Comparison of ENCODE assay signal across 28 mouse cellular contexts in genomic region chr1:187238061-187238460, GRCm38 (mm10). TPM values are rescaled to one million over a fixed set of nuclear protein-coding genes. Genes with fewer than 3 reads are reported as not detected.
DNase-seq lines count a peak whose midpoint lies in the region; ATAC-seq and TF ChIP-seq lines count a peak whose summit lies in the region.
"Had no signal": no experiment of that assay in that cellular context is flagged by ENCODE, and none has a peak within 500 bp of the region (broad histone marks: within the 10 kb centered on the region; RNA-seq: fewer than 3 reads in every experiment).

No protein-coding gene starts in this region.

- no peaks in the 10 kb centered on the region for H3K9me3 ChIP-seq in liver, embryonic 15.5 days (replicated peaks)
- no peaks in the 10 kb centered on the region for H3K9me3 ChIP-seq in liver, postnatal 0 days (ENCODE audit: low read length)
- H3K9me3 ChIP-seq: forebrain, embryonic 10.5 days; forebrain, embryonic 13.5 days; G1E; heart, embryonic 12.5 days; heart, embryonic 15.5 days; hindbrain, embryonic 10.5 days; hindbrain, embryonic 13.5 days had no signal

- H3K4me3 ChIP-seq in liver, embryonic 15.5 days (replicated peaks): no peak overlapping the region
- H3K4me3 ChIP-seq in liver, postnatal 0 days (ENCODE audit: low read depth, low read length): no peak overlapping the region
- H3K4me3 ChIP-seq: forebrain, embryonic 10.5 days; forebrain, embryonic 13.5 days; gastrocnemius, adult 2 months; heart, embryonic 12.5 days; heart, embryonic 15.5 days; hindbrain, embryonic 10.5 days; hindbrain, embryonic 13.5 days had no signal

- peaks cover 6% of the 10 kb centered on the region; the same call in 1 of the 2 replicates for H3K36me3 ChIP-seq in liver, embryonic 15.5 days (replicated peaks)
- peaks cover 9% of the 10 kb centered on the region for H3K36me3 ChIP-seq in liver, postnatal 0 days (replicated peaks; ENCODE audit: insufficient read depth, low read length)

- TF ChIP-seq EP300 in liver, postnatal 0 days (IDR thresholded peaks at IDR 0.05; ENCODE audit: low read depth): no peak

- H3K27me3 ChIP-seq in liver, embryonic 15.5 days: no peaks in the 10 kb centered on the region
- H3K27me3 ChIP-seq in liver, postnatal 0 days (ENCODE audit: insufficient read depth, low read length): no peaks in the 10 kb centered on the region
- H3K27me3 ChIP-seq: CH12.LX; forebrain, embryonic 13.5 days; heart, embryonic 12.5 days; heart, embryonic 15.5 days; hindbrain, embryonic 13.5 days; Patski had no signal

- no peak overlapping the region for H3K9ac ChIP-seq in liver, embryonic 15.5 days
- no peak overlapping the region for H3K9ac ChIP-seq in liver, postnatal 0 days (replicated peaks)
- H3K9ac ChIP-seq: forebrain, embryonic 13.5 days; forebrain, postnatal 0 days; heart, embryonic 12.5 days; heart, embryonic 15.5 days; hindbrain, embryonic 13.5 days had no signal

- DNase-seq in kidney, adult 11 months: peak; percentile 41
- no peak for DNase-seq in kidney, postnatal 4 days
- DNase-seq in kidney, adult 8-10 months: peak; percentile 46 to 47
- no peak for DNase-seq in kidney, postnatal 25 days
- no peak for DNase-seq in liver, postnatal 0 days
- DNase-seq in spleen, postnatal 14 days (ENCODE audit: low spot score in 2 of 2): no peak
- DNase-seq: adrenal gland, postnatal 10 days; adrenal gland, postnatal 36 days; B cell, adult 2 months; cerebellum, adult 18-20 months; cerebellum, adult 9-10 months; cerebellum, postnatal 14 days; forebrain, postnatal 0 days; gastrocnemius, adult 2 months; gastrocnemius, postnatal 25 days; heart, adult 18-20 months; heart, postnatal 10 days; heart, postnatal 36 days had no signal

- ATAC-seq in liver, embryonic 15.5 days (ENCODE audit: insufficient read depth): peak; percentile 7; the same call in 1 of the 2 replicates
- no peak for ATAC-seq in liver, postnatal 0 days
- ATAC-seq: forebrain, embryonic 13.5 days; forebrain, postnatal 0 days; Patski had no signal

- TF ChIP-seq CTCF in liver, postnatal 0 days (IDR thresholded peaks at IDR 0.05; ENCODE audit: low read depth): no peak

- no peak overlapping the region for H3K4me2 ChIP-seq in liver, embryonic 15.5 days
- no peak overlapping the region for H3K4me2 ChIP-seq in liver, postnatal 0 days (ENCODE audit: low read depth, low read length)
- H3K4me2 ChIP-seq: forebrain, embryonic 13.5 days; heart, embryonic 12.5 days; heart, embryonic 15.5 days; hindbrain, embryonic 13.5 days had no signal

- H3K4me1 ChIP-seq in liver, embryonic 15.5 days (replicated peaks): 0 out of 2 replicates have a peak, but pooled peaks cover 4% of the 10 kb centered on the region
- H3K4me1 ChIP-seq in liver, postnatal 0 days (ENCODE audit: insufficient read depth): peaks cover 4% of the 10 kb centered on the region; the same call in 1 of the 2 replicates
- H3K4me1 ChIP-seq: forebrain, embryonic 13.5 days; heart, embryonic 15.5 days; hindbrain, embryonic 13.5 days had no signal

- WGBS in liver, embryonic 15.5 days (ENCODE audit: insufficient replicate concordance): 72% methylated on average over 4 of the region's 4 CpGs
- 84% methylated on average over 4 of the region's 4 CpGs for WGBS in liver, postnatal 0 days (ENCODE audit: insufficient replicate concordance)

- H3K27ac ChIP-seq in liver, embryonic 15.5 days (replicated peaks): no peak overlapping the region
- H3K27ac ChIP-seq in liver, postnatal 0 days (ENCODE audit: low read depth): no peak overlapping the region
- H3K27ac ChIP-seq: forebrain, embryonic 10.5 days; forebrain, embryonic 13.5 days; gastrocnemius, adult 2 months; heart, embryonic 15.5 days; hindbrain, embryonic 10.5 days; hindbrain, embryonic 13.5 days had no signal

RNA-seq across cellular contexts. Expression of gene Gpatch2, which starts 22.8 kb away (rescaled TPM):
- 4.5 and 4.8 TPM in 2 replicates for polyA plus RNA-seq in liver, embryonic 15.5 days (2015; fragmentation: Nextera tagmentation; extraction: Ambion mirVana)
- 5.1 and 5.4 TPM in 2 replicates for polyA plus RNA-seq in liver, postnatal 0 days (2015; fragmentation: Nextera tagmentation; extraction: Ambion mirVana)

RNA-seq across cellular contexts. Expression of gene Spata17, which starts 22.8 kb away (rescaled TPM):
- 0.32 and 0.33 TPM in 2 replicates for polyA plus RNA-seq in liver, embryonic 15.5 days (2015; fragmentation: Nextera tagmentation; extraction: Ambion mirVana)
- polyA plus RNA-seq in liver, postnatal 0 days (2015; fragmentation: Nextera tagmentation; extraction: Ambion mirVana): 0.24 and 0.41 TPM in 2 replicates
- polyA plus RNA-seq: G1E had no signal

Comparison
In these comparisons a context has a peak if more than half of its experiments do, and no peak if none do; other contexts are left out.
1. DNase-seq: peak in kidney, adult 11 months (single experiment) and kidney, adult 8-10 months (2 of 2); none in kidney, postnatal 4 days (0 of 2), kidney, postnatal 25 days (0 of 2), liver, postnatal 0 days (single experiment) and spleen, postnatal 14 days (0 of 2).